Mouse (Mus musculus): Measurements from ENCODE around the gene Nol6. TPM values are rescaled to one million over a fixed set of nuclear protein-coding genes. Genes with fewer than 3 reads are reported as not detected.

The Nol6 gene
- polyA plus RNA-seq, 1 experiment: 26.3 TPM

GRCm38 (mm10) chr4:41114358-41115070 is 9.7 kb downstream of the Nol6 start:
- Histone ChIP-seq H3K79me2 (ENCODE audit: control insufficient read depth, insufficient read depth) (no peaks in the 10 kb centered on the region), H3K4me2 (ENCODE audit: low read depth) (no peak overlapping the region), H3K27me3 (ENCODE audit: control insufficient read depth, insufficient read depth, insufficient read length) (no peaks in the 10 kb centered on the region), H3K36me3 (ENCODE audit: control insufficient read depth, insufficient read depth) (peaks cover 15% of the 10 kb centered on the region), H3ac (ENCODE audit: control insufficient read depth, insufficient read length) (no peak overlapping the region), H3K4me3 (no peak overlapping the region)
- no peak for TF ChIP-seq CEBPB (IDR thresholded peaks at IDR 0.05; ENCODE audit: insufficient read depth, poor library complexity, severe bottlenecking)
- TF ChIP-seq USF1 (IDR thresholded peaks at IDR 0.05; ENCODE audit: low read depth): no peak
- no peak for TF ChIP-seq MYOG (IDR thresholded peaks at IDR 0.05; ENCODE audit: control insufficient read depth in 1 of 3, insufficient read depth in 1 of 3, insufficient read length in 2 of 3, low read depth in 2 of 3)

- Histone ChIP-seq H3K4me3 (no peak overlapping the region), H3K36me3 (ENCODE audit: control insufficient read depth, insufficient read depth) (no peaks in the 10 kb centered on the region), H3K27me3 (ENCODE audit: control insufficient read depth, insufficient read depth, insufficient read length) (no peaks in the 10 kb centered on the region), H3K79me2 (ENCODE audit: control insufficient read depth, insufficient read depth) (no peaks in the 10 kb centered on the region), H3ac (ENCODE audit: control insufficient read depth, insufficient read length) (no peak overlapping the region), H3K4me2 (ENCODE audit: low read depth) (no peak overlapping the region)
- TF ChIP-seq USF1 (IDR thresholded peaks at IDR 0.05; ENCODE audit: low read depth) (no peak), MYOD1 (IDR thresholded peaks at IDR 0.05; ENCODE audit: control insufficient read depth in 1 of 3, insufficient read length in 2 of 3, low read depth in 2 of 3) (no peak), SRF (IDR thresholded peaks at IDR 0.05; ENCODE audit: control insufficient read depth, insufficient read length, low read depth) (no peak), E2F4 (IDR thresholded peaks at IDR 0.05; ENCODE audit: insufficient read depth) (no peak)
Measured at GRCm38 (mm10) chr4:41108717-41109425, 15.4 kb downstream of the Nol6 start.

DNA sequence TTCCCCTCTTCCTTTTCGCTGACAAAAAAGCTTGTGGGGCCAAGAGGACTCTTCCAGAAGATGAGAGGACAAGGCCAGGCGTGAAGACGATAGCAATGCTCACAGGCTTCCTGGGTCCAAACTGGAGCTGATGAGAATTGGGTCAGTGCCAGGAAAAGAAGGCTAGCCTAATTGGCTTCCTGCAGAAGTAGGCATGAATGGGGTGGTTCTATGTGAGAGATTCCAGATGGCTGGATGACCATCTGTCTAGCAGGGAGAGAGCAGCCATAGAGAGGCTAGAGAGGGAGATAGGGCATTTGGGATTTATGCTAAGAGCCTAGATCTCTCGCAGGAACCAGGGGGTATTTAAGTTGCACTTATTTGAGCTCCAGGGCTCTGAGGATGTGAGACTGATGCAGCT is 16.8 kb downstream of the Nol6 start:
- Histone ChIP-seq H3K27me3 (ENCODE audit: control insufficient read depth, insufficient read depth, insufficient read length) (no peaks in the 10 kb centered on the region), H3K36me3 (ENCODE audit: control insufficient read depth, insufficient read depth) (no peaks in the 10 kb centered on the region), H3K79me2 (ENCODE audit: control insufficient read depth, insufficient read depth) (no peaks in the 10 kb centered on the region), H3ac (ENCODE audit: control insufficient read depth, insufficient read length) (no peak overlapping the region), H3K4me2 (ENCODE audit: low read depth) (no peak overlapping the region), H3K4me3 (no peak overlapping the region)
- TF ChIP-seq POLR2AphosphoS2 (IDR thresholded peaks at IDR 0.05; ENCODE audit: insufficient read length, low read depth) (no peak), TCF12 (IDR thresholded peaks at IDR 0.05; ENCODE audit: insufficient read depth, poor library complexity, severe bottlenecking) (no peak), MYOG (IDR thresholded peaks at IDR 0.05; ENCODE audit: control insufficient read depth in 1 of 3, insufficient read depth in 1 of 3, insufficient read length in 2 of 3, low read depth in 2 of 3) (no peak), MAX (IDR thresholded peaks at IDR 0.05; ENCODE audit: low read depth) (no peak)

- Histone ChIP-seq H3K36me3 (ENCODE audit: control insufficient read depth, insufficient read depth) (no peaks in the 10 kb centered on the region), H3K4me2 (ENCODE audit: low read depth) (no peak overlapping the region), H3ac (ENCODE audit: control insufficient read depth, insufficient read length) (no peak overlapping the region), H3K27me3 (ENCODE audit: control insufficient read depth, insufficient read depth, insufficient read length) (peaks cover 3% of the 10 kb centered on the region), H3K79me2 (ENCODE audit: control insufficient read depth, insufficient read depth) (no peaks in the 10 kb centered on the region), H3K4me3 (no peak overlapping the region)
- TF ChIP-seq USF1 (IDR thresholded peaks at IDR 0.05; ENCODE audit: low read depth) (no peak), CEBPB (IDR thresholded peaks at IDR 0.05; ENCODE audit: insufficient read depth, poor library complexity, severe bottlenecking) (no peak), MYOG (IDR thresholded peaks at IDR 0.05; ENCODE audit: control insufficient read depth in 1 of 3, insufficient read depth in 1 of 3, insufficient read length in 2 of 3, low read depth in 2 of 3) (no peak), TCF12 (IDR thresholded peaks at IDR 0.05; ENCODE audit: insufficient read depth, poor library complexity, severe bottlenecking) (no peak)
Measured at GRCm38 (mm10) chr4:41102901-41103300, 21.4 kb downstream of the Nol6 start.

DNA sequence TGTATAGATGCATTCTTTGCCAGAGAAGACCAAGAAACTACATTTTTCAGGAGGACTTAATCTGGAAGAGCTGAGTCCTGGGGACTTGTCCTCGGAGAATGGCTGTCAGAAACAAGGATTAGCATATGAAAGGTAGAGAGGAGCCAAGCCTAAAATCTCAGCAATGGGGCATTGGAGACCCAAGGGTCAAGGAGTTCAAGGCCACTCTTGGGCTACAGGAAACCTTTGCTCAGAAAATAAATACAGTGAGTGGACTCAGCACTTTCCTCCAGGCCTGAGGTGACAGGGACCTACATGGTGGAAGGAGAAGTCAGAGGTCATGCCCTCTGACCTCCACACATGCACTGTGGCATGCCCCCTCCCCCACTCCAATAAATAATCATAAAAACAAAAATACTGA is 23.3 kb downstream of the Nol6 start:
- Histone ChIP-seq H3K79me2 (ENCODE audit: control insufficient read depth, insufficient read depth) (no peaks in the 10 kb centered on the region), H3K36me3 (ENCODE audit: control insufficient read depth, insufficient read depth) (no peaks in the 10 kb centered on the region), H3ac (ENCODE audit: control insufficient read depth, insufficient read length) (no peak overlapping the region), H3K4me2 (ENCODE audit: low read depth) (no peak overlapping the region), H3K4me3 (no peak overlapping the region), H3K27me3 (ENCODE audit: control insufficient read depth, insufficient read depth, insufficient read length) (peaks cover 7% of the 10 kb centered on the region)
- no peak for TF ChIP-seq POLR2AphosphoS2 (IDR thresholded peaks at IDR 0.05; ENCODE audit: insufficient read length, low read depth)
- no peak for TF ChIP-seq MAX (IDR thresholded peaks at IDR 0.05; ENCODE audit: low read depth)
- TF ChIP-seq SRF (IDR thresholded peaks at IDR 0.05; ENCODE audit: control insufficient read depth, insufficient read length, low read depth): no peak
- TF ChIP-seq TCF3 (IDR thresholded peaks at IDR 0.05; ENCODE audit: insufficient read length, low read depth): no peak
- no peak for TF ChIP-seq E2F4 (IDR thresholded peaks at IDR 0.05; ENCODE audit: insufficient read depth)
- no peak for TF ChIP-seq REST (IDR thresholded peaks at IDR 0.05; ENCODE audit: insufficient read depth, insufficient read length)
- TF ChIP-seq CEBPB (IDR thresholded peaks at IDR 0.05; ENCODE audit: insufficient read depth, poor library complexity, severe bottlenecking): no peak
- no peak for TF ChIP-seq MYOG (IDR thresholded peaks at IDR 0.05; ENCODE audit: control insufficient read depth in 1 of 3, insufficient read depth in 1 of 3, insufficient read length in 2 of 3, low read depth in 2 of 3)
- no peak for TF ChIP-seq POLR2A (IDR thresholded peaks at IDR 0.05; ENCODE audit: insufficient read length, low read depth)
- TF ChIP-seq TCF12 (IDR thresholded peaks at IDR 0.05; ENCODE audit: insufficient read depth, poor library complexity, severe bottlenecking): no peak
- no peak for TF ChIP-seq USF1 (IDR thresholded peaks at IDR 0.05; ENCODE audit: low read depth)
- TF ChIP-seq MYOD1 (IDR thresholded peaks at IDR 0.05; ENCODE audit: control insufficient read depth in 1 of 3, insufficient read length in 2 of 3, low read depth in 2 of 3): no peak
